Mouse (Mus musculus) right cerebral cortex, adult 18-20 months (tissue): ENCODE results near the gene Garnl3.

Experiments
- DNase-seq: peaks from one replicate; pipeline ENCODE4 v3.0.0; 2022; ENCODE audit warnings: mixed read lengths

Garnl3 gene

DNA sequence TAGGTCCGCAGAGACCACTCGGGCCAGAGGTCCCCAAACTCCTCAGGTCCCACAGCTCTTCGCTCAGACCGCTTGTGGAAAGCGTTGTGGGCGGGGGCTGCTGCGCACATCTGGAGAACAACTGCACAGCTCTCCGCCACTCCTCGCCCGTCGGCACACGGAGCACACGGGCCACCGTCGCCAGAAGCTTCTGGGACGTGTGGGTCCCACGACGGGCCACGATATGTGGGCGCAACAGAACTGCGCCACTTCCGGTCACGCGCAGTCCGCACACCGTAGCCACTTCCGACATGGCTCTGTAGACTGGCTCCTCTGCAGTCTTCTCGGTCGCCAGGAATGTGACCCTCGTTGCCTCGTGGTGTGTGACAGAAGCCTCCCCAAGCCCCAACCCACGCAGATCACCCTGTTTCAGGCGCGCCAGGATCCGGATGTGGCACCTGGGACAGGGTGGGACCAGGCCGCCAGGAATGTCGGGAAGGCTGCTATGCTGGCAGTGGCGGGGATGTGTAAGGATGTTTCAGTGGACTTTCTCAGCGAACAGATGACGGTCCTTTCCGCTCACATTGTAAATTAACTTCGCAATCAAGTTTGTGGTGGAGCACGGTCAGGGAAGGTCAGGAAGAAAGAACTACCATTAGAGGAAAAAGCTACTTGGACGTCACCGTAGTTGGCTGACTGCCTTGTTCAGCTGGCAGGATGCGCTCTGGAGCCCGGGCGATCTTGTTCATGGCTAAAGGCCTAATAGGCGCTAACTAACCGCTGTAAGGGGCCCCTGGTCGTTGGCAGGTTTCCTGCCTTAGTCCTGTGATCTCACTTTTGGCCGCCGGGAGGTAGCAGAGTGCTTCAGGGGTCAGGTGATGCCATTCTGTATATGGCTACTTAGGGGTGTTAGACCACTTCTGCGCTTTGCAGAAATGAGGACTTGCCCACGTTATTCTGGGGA, 164.5 kb downstream of the Garnl3 start:
- peak; percentile 92 for DNase-seq

DNA sequence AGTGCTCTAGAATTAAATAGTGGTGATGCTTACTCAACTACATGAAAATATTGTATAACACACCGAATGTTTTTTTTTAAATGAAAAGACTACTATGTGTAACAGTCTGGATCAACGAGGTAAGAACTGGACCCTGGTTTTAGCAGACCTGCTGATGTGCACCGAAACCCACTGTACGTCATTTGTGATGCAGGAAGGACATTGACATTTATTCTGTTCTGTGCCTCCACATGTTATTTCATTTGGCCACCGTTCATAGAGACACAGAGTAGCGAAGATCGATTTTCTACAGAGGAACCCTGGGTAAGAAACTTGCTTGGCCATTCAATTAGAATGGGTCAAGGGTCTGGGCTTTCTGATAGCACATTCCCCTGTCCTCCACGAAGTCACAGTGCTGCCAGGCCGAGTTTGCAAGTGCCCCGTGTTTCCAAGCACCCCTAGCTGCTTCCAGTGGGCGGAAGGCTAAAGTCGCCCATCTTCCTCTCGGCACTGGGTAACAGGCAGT, 165.2 kb downstream of the Garnl3 start:
- no peak for DNase-seq

DNA sequence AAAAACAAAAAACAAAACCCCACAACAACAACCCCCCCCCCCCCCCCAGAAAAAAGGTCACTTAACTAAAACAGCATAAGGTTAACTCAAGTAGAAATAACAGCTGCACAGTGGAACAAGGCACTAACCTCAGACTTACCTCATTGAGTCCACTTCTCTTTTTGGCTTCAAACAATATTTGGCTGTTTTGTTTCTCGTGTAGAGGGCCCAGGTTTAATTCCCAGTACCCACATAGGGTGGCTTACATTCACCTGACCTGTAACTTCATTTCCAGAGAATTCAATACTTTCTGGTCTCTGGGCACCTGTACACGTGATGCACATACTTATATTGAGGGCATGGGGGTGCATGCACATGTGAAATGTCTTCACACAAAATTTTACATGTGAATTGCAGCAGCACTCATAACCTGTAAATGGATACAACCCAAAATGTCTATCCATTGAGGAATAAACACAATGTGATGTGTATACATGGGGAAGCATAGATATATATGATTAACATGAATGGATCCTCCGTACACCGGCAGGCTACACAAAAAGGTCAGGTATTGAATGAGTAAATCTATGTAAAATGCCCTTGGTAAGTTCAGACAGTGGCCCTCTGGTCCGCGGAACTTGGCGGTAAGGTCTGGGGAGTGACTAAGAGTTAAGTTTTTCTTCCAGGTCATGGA, 165.8 kb downstream of the Garnl3 start:
- no peak for DNase-seq

- DNase-seq, result no peak
These were observed 166.6 kb downstream of the Garnl3 start for GRCm38 (mm10) chr2:32964659-32965457.

DNA sequence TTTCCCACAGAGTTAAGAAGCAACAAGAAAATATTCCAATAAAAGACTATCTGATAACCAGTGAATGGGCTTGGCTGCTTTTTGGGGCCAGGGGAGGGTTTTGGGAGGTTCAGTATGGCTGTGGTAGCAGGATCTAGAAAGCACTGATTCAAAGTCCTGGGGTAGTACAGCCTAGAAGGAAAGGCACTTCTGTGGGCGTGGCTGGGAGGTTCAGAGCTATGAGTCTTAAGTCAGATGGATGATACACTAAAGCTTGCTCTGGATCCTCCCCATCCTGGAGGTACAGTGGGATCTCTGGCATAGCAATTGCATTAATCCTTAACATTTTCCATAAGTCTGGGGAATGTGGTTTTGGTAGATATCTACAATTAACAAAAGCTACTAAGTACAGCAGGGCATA, 167.5 kb downstream of the Garnl3 start:
- DNase-seq, result no peak

DNA sequence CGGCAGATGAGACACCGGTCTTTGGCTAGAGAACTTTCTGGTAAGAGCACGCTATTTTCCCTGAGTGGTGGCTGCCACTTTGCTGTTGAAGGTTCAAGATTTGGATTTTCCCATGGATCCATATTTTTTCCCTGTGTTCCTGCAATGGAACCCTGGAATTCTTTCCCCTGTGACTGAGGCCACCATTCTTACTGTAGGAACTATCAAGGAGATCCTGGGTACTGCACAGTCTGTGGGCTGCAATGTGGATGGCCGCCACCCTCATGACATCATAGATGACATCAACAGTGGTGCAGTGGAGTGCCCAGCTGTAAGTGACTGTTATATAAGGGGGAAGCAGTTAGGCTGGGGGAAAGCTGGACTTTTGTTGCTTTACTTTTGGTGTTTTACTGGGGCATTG, 167.9 kb downstream of the Garnl3 start:
- DNase-seq, result no peak

DNA sequence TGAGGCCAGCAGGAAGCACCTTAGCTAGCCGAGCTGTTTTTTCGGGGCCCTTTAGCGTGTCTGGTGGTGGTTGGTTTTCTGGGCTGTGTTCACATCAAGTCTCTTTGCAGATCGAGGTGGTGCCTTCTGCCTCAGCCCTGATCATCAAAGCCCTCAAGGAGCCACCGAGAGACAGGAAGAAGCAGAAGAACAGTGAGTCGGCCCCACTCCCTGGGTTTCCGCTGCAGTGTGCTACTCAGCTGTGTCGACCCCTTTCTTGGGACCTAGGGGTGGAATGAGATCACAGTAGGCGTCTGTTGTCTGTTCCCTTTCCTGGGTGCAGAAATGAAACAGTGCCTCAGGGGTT, 168.6 kb downstream of the Garnl3 start:
- no peak for DNase-seq

- no peak for DNase-seq
These were observed 169.2 kb downstream of the Garnl3 start for GRCm38 (mm10) chr2:32962062-32962874.

GRCm38 (mm10) chr2:32961192-32961995, 170.1 kb downstream of the Garnl3 start, which contains the start of the genes Rpl12 and Lrsam1:
Gene Rpl12 (plus strand): TSS chr2:32961559.
Gene Lrsam1 (minus strand): TSS chr2:32961614.
- DNase-seq, result peak; percentile 95

DNA sequence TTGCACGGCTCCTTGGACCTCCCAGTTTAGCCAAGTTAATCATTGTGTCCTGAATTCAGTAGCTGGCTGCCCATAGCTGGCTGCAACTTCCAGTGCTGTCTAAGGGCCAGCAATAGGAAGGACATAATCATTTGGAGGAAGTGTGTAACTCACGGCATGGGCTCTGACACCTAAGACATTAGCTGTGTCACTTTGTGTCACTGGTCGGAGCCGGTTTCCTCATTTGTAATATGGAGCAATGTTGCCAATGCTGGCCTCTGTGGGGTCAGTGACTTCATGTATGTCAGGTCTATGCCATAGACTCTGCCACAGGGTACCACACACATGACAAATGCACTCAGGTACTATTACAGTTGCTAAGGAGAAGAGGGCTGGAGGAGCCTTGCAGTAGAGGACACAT, 171.2 kb downstream of the Garnl3 start:
- DNase-seq, result no peak

DNA sequence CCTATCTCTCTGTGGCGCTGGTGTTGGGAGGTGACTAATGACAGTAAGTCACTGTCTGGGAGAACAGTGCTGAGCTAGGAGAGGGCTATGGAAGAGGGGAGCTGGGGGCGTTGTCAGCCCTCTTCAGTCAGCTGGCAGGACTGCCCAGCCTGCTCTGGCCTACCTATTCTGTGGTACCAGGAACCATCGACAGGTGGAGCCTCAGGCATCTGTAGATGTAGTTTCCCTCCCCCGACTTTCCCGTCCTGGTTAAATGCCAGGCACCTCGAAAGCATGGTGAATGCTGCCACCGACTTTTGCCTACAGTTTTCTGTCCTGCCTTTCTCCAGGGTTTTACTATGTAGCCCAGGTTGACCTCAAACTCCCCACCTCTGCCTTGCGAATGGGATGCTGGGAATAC, 174.1 kb downstream of the Garnl3 start:
- peak; percentile 46 for DNase-seq

GRCm38 (mm10) chr2:32954581-32954980, 176.9 kb downstream of the Garnl3 start:
- no peak for DNase-seq

- DNase-seq, result no peak
These were observed 184.0 kb downstream of the Garnl3 start for GRCm38 (mm10) chr2:32947454-32947853.

DNA sequence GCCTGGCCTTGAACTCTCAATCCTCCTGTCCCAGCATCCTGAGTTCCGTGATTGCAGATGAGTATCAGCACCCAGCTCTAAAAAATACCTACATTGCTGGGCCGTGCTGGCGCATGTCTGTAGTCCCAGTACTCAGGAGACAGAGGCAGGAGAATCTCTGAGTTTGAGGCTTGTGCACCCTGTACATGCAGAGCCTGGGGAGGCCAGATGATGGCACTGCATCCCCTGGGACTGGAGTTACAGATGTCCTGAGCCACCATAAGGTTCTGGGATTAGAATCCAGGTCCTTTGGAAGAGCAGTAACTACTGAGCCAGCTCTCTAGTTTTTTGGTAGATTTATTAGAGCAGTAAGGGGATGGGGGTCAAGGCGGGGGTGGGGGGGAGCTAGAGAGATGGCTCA, 191.0 kb downstream of the Garnl3 start:
- no peak for DNase-seq

GRCm38 (mm10) chr2:32939418-32939817, 192.0 kb downstream of the Garnl3 start:
- peak; percentile 53 for DNase-seq

GRCm38 (mm10) chr2:32938741-32939140, 192.7 kb downstream of the Garnl3 start:
- no peak for DNase-seq
